Mouse (Mus musculus) small intestine, adult 2 months (tissue): ENCODE results near the gene Faah. TPM values are rescaled to one million over a fixed set of nuclear protein-coding genes. Genes with fewer than 3 reads are reported as not detected.

Experiments used
- H3K27ac ChIP-seq: fragments of 200-500 bp; 2 replicates; pipeline ENCODE4 v1.5.1; 2012; ENCODE audit warnings: low read depth, low read length, control low read depth, inconsistent platforms; ENCODE audit not compliant: insufficient read depth
- H3K27me3 ChIP-seq: fragments of 200-500 bp; 2 replicates; pipeline ENCODE4 v1.6.1; 2012; ENCODE audit warnings: mild to moderate bottlenecking, moderate library complexity, low read length, inconsistent platforms; ENCODE audit not compliant: control insufficient read depth, insufficient read depth
- H3K36me3 ChIP-seq: fragments of 200-500 bp; 2 replicates; pipeline ENCODE4 v1.6.1; 2012; ENCODE audit warnings: mild to moderate bottlenecking, low read length, control low read depth, inconsistent platforms; ENCODE audit not compliant: control insufficient read depth, insufficient read depth
- H3K4me1 ChIP-seq: fragments of 200-500 bp; 2 replicates; pipeline ENCODE4 v1.6.1; 2012; ENCODE audit warnings: low read length, inconsistent platforms, mixed read lengths; ENCODE audit not compliant: control insufficient read depth, insufficient read depth, insufficient read length
- H3K4me3 ChIP-seq: fragments of 200-500 bp; 2 replicates; pipeline ENCODE4 v1.5.1; 2012; ENCODE audit warnings: low read depth, mild to moderate bottlenecking, control low read depth, inconsistent platforms, low read length, moderate library complexity
- CTCF ChIP-seq: fragments of 200-500 bp; IDR thresholded peaks from 2 replicates; pipeline ENCODE4 v1.5.1; 2012; ENCODE audit warnings: low read depth, mild to moderate bottlenecking, control low read depth, inconsistent platforms, low read length, moderate library complexity, mixed read lengths; ENCODE audit not compliant: insufficient replicate concordance, insufficient read length; ENCODE audit errors: extremely low read depth
- POLR2A ChIP-seq: fragments of 200-500 bp; IDR thresholded peaks from 2 replicates; pipeline ENCODE4 v1.6.1; 2012; ENCODE audit warnings: low read depth, mild to moderate bottlenecking, control low read depth, inconsistent platforms, low read length, moderate library complexity
- WGBS: fragments of 180-500 bp; shearing (Covaris S2); methylation state at CpG from one replicate; pipeline ENCODE4 v1.1.7; 2018; 5-methylcytosine and 5-hydroxymethylcytosine counted together
- polyA plus RNA-seq: library from polyadenylated mRNA; depleted of rRNA; stranded (reverse); fragments of >200 nt; gene quantifications from 2 replicates; pipeline ENCODE4 v1.2.3, GENCODE M21; 2012

The Faah gene
- polyA plus RNA-seq, 1 experiment: 89.2 TPM

- no peaks in the 10 kb centered on the region for H3K36me3 ChIP-seq
- no peaks in the 10 kb centered on the region for H3K27me3 ChIP-seq
- H3K27ac ChIP-seq: peak overlapping the region; percentile 91
- peaks cover 27% of the 10 kb centered on the region; the same call in 1 of the 2 replicates for H3K4me1 ChIP-seq
- WGBS: 83% methylated on average over 1 of the region's 1 CpGs
- TF ChIP-seq CTCF (no peak), POLR2A (no peak)
- no peak overlapping the region for H3K4me3 ChIP-seq
Measured at GRCm38 (mm10) chr4:115987436-115987835, 30.3 kb downstream of the Faah start.

GRCm38 (mm10) chr4:115984967-115985366, 32.8 kb downstream of the Faah start:
- Histone ChIP-seq H3K27ac (no peak overlapping the region), H3K36me3 (no peaks in the 10 kb centered on the region), H3K4me3 (no peak overlapping the region), H3K4me1 (peaks cover 25% of the 10 kb centered on the region; the same call in 1 of the 2 replicates), H3K27me3 (peaks cover 7% of the 10 kb centered on the region; the same call in 1 of the 2 replicates)
- WGBS: 36% methylated on average over 8 of the region's 8 CpGs
- TF ChIP-seq POLR2A (no peak), CTCF (no peak)

- 8% methylated on average over 13 of the region's 13 CpGs for WGBS
- peaks cover 16% of the 10 kb centered on the region for H3K27me3 ChIP-seq
- H3K36me3 ChIP-seq: no peaks in the 10 kb centered on the region
- H3K27ac ChIP-seq: no peak overlapping the region
- peaks cover 23% of the 10 kb centered on the region; the same call in 1 of the 2 replicates for H3K4me1 ChIP-seq
- H3K4me3 ChIP-seq: no peak overlapping the region
- peak; percentile 40; the same call in 1 of the 2 replicates for TF ChIP-seq POLR2A
- TF ChIP-seq CTCF: peak; percentile 65; the same call in 1 of the 2 replicates
Measured at GRCm38 (mm10) chr4:115984111-115984510, 33.6 kb downstream of the Faah start.

GRCm38 (mm10) chr4:115980676-115981075, 37.0 kb downstream of the Faah start:
- H3K27me3 ChIP-seq: peaks cover 21% of the 10 kb centered on the region
- no peak overlapping the region for H3K4me3 ChIP-seq
- no peak overlapping the region for H3K27ac ChIP-seq
- TF ChIP-seq POLR2A (no peak), CTCF (peak; percentile 77; the same call in 1 of the 2 replicates)
- 2% methylated on average over 8 of the region's 8 CpGs for WGBS
- no peaks in the 10 kb centered on the region for H3K36me3 ChIP-seq
- peaks cover 5% of the 10 kb centered on the region; the same call in 1 of the 2 replicates for H3K4me1 ChIP-seq

GRCm38 (mm10) chr4:115979437-115979836, 38.3 kb downstream of the Faah start:
- TF ChIP-seq CTCF (no peak), POLR2A (no peak)
- H3K36me3 ChIP-seq: no peaks in the 10 kb centered on the region
- no peak overlapping the region for H3K27ac ChIP-seq
- H3K4me3 ChIP-seq: peak overlapping the region; percentile 9
- H3K27me3 ChIP-seq: peaks cover 21% of the 10 kb centered on the region
- 0 out of 2 replicates have a peak, but pooled peaks cover under 1% of the 10 kb centered on the region for H3K4me1 ChIP-seq
- WGBS: 2% methylated on average over 39 of the region's 39 CpGs

GRCm38 (mm10) chr4:115978911-115979310, 38.8 kb downstream of the Faah start:
- Histone ChIP-seq H3K27ac (no peak overlapping the region), H3K4me3 (no peak overlapping the region), H3K4me1 (no peaks in the 10 kb centered on the region), H3K36me3 (no peaks in the 10 kb centered on the region), H3K27me3 (peaks cover 21% of the 10 kb centered on the region)
- WGBS: 45% methylated on average over 4 of the region's 4 CpGs
- TF ChIP-seq POLR2A (no peak), CTCF (no peak)

GRCm38 (mm10) chr4:115972543-115972942, 45.2 kb downstream of the Faah start:
- H3K27ac ChIP-seq: no peak overlapping the region
- TF ChIP-seq CTCF (no peak), POLR2A (no peak)
- H3K27me3 ChIP-seq: peaks cover 6% of the 10 kb centered on the region; the same call in 1 of the 2 replicates
- no peaks in the 10 kb centered on the region for H3K4me1 ChIP-seq
- no peaks in the 10 kb centered on the region for H3K36me3 ChIP-seq
- no peak overlapping the region for H3K4me3 ChIP-seq
- WGBS: 38% methylated on average over 24 of the region's 24 CpGs
